Mouse (Mus musculus) megakaryocyte, adult 5-6 weeks (primary cell): ENCODE measurements around the gene Rrad. TPM values are rescaled to one million over a fixed set of nuclear protein-coding genes. Genes with fewer than 3 reads are reported as not detected.

Experiments used
- ATAC-seq: 2 replicates; pipeline ENCODE4 v1.8.0; 2016; ENCODE audit warnings: mild to moderate bottlenecking, inconsistent platforms; ENCODE audit not compliant: poor library complexity, severe bottlenecking
- total RNA-seq, 2 experiments: library from RNA; stranded (forward) in 1 of 2; stranded (reverse) in 1 of 2; fragments of 153-499, 151-499 nt in 1 of 2; fragments of 221-1000, 200-1000 nt in 1 of 2; gene quantifications; 2 replicates each; pipeline versions ENCODE4 v1.2.3 to v1.2.4; 2015 to 2017

Gene Rrad
- total RNA-seq, 2 experiments from 2014 or later: 1.5 to 2.0 TPM

DNA sequence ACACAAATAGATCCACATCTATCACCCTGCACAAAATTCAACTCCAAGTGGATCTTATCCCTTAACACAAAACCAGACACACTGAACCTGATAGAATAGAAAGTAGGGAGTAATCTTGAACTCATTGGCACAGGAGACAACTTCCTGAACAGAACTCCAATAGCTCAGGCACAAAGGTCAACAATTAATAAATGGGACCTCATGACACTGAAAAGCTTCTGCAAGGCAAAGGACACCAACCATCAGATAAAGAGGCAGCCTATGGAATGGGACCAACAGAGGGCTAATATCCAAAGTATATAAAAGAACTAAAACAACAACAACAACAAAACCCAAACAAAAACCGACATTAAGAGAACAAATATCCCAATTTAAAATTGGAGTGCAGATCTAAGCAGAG lies 46.6 kb downstream of the Rrad start:
- no peak for ATAC-seq

Other genes starting within 250 kb of the Rrad start
- gene Cmtm4, start 235.5 kb downstream of the Rrad start, total RNA-seq (2015): 0.59 and 1.1 TPM in 2 replicates
- 1.6 and 1.7 TPM in 2 replicates for gene Cmtm4, start 235.5 kb downstream of the Rrad start, total RNA-seq (2017)
- gene Dync1li2, start 188.3 kb downstream of the Rrad start, total RNA-seq (2015): 15.0 and 18.4 TPM in 2 replicates
- gene Dync1li2, start 188.3 kb downstream of the Rrad start, total RNA-seq (2017): 43.3 and 58.0 TPM in 2 replicates
- gene Terb1, start 121.4 kb downstream of the Rrad start, total RNA-seq (2015): not detected in 2 replicates
- not detected in 2 replicates for gene Terb1, start 121.4 kb downstream of the Rrad start, total RNA-seq (2017)
- gene Nae1, start 96.7 kb downstream of the Rrad start, total RNA-seq (2015): 45.3 and 69.6 TPM in 2 replicates
- gene Nae1, start 96.7 kb downstream of the Rrad start, total RNA-seq (2017): 67.3 and 83.9 TPM in 2 replicates
- 0.27 TPM in 1 of 2 replicates, not detected in the other for gene Car7, start 96.6 kb downstream of the Rrad start, total RNA-seq (2015)
- gene Car7, start 96.6 kb downstream of the Rrad start, total RNA-seq (2017): 0.44 and 1.2 TPM in 2 replicates
- 6.8 TPM in 2 replicates for gene Pdp2, start 39.9 kb downstream of the Rrad start, total RNA-seq (2015)
- gene Pdp2, start 39.9 kb downstream of the Rrad start, total RNA-seq (2017): 6.1 and 6.6 TPM in 2 replicates
- not detected in 2 replicates for gene Cdh16, start 6.9 kb downstream of the Rrad start, total RNA-seq (2015)
- not detected in 2 replicates for gene Cdh16, start 6.9 kb downstream of the Rrad start, total RNA-seq (2017)
- gene Ciao2b, start 10.6 kb upstream of the Rrad start, total RNA-seq (2015): 18.9 and 25.7 TPM in 2 replicates
- gene Ciao2b, start 10.6 kb upstream of the Rrad start, total RNA-seq (2017): 15.1 and 28.2 TPM in 2 replicates
- gene Ces2a, start 102.7 kb upstream of the Rrad start, total RNA-seq (2015): not detected in 2 replicates
- not detected in 2 replicates for gene Ces2a, start 102.7 kb upstream of the Rrad start, total RNA-seq (2017)
- not detected in 2 replicates for gene Ces2b, start 200.2 kb upstream of the Rrad start, total RNA-seq (2015)
- gene Ces2b, start 200.2 kb upstream of the Rrad start, total RNA-seq (2017): not detected in 2 replicates
- not detected in 2 replicates for gene Ces2c, start 215.7 kb upstream of the Rrad start, total RNA-seq (2015)
- gene Ces2c, start 215.7 kb upstream of the Rrad start, total RNA-seq (2017): not detected in 2 replicates